In the genomic region with DNA sequence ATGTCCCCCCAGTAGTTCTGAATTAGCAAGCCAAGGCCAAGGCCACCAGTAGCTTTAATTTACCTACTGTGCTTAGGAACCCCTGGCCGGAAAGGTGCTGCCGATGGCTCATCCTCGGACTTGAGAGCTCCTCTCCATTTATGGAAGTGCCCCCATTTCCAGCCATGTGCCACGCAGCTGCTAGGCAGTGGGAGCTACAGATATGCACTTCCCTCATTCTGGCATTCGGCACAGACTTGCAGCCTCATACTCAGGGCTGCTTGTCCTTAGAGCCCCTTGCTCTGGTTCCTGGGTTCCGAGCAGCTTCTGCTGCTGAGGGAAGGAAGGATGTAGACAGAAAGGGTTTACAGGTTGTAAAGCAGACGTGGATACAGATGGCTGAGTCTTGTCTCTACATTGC, we compare ENCODE assay signal across 26 mouse cellular contexts.
DNase-seq lines count a peak whose midpoint lies in the region; ATAC-seq and TF ChIP-seq lines count a peak whose summit lies in the region.
"Had no signal": no experiment of that assay in that cellular context is flagged by ENCODE, and none has a peak within 500 bp of the region (broad histone marks: within the 10 kb centered on the region; RNA-seq: fewer than 3 reads in every experiment).

No protein-coding gene starts in this region.

- H3K9me3 ChIP-seq in midbrain, embryonic 11.5 days (ENCODE audit: control insufficient read depth, low read length), result no peaks in the 10 kb centered on the region
- no peaks in the 10 kb centered on the region for H3K9me3 ChIP-seq in midbrain, embryonic 15.5 days
- H3K9me3 ChIP-seq: embryonic facial prominence, embryonic 10.5 days; embryonic facial prominence, embryonic 12.5 days; forebrain, embryonic 13.5 days; forebrain, embryonic 15.5 days; G1E had no signal

- TF ChIP-seq CTCF in layer of hippocampus, adult 2 months (conservative IDR thresholded peaks at IDR 0.05), result no peak

- no peak for ATAC-seq in midbrain, embryonic 11.5 days (ENCODE audit: low FRiP score)
- no peak for ATAC-seq in midbrain, embryonic 15.5 days (replicated peaks)
- ATAC-seq in megakaryocyte progenitor cell, adult 5-6 weeks (replicated peaks; ENCODE audit: poor library complexity), result no peak
- ATAC-seq: activated CD4-positive, CD25-positive, alpha-beta regulatory T cell, adult 4 months; CD4-positive, CD25-positive, alpha-beta regulatory T cell, adult 4 months; forebrain, embryonic 13.5 days; forebrain, embryonic 15.5 days; forebrain, postnatal 0 days; Patski had no signal

- 86% methylated on average over 7 of the region's 7 CpGs for WGBS in midbrain, embryonic 11.5 days
- WGBS in midbrain, embryonic 15.5 days, result 86% methylated on average over 7 of the region's 7 CpGs

- DNase-seq in adrenal gland, adult 2 months, result peak; percentile 22
- no peak for DNase-seq in adrenal gland, postnatal 36 days
- no peak for DNase-seq in layer of hippocampus, adult 2 months (ENCODE audit: low spot score in 2 of 2)
- DNase-seq in layer of hippocampus, postnatal 10 days (ENCODE audit: low spot score in 2 of 2), result no peak
- DNase-seq in midbrain, embryonic 11.5 days (ENCODE audit: low spot score, missing footprints), result peak; percentile 69
- DNase-seq in brain, adult 2 months (ENCODE audit: low read depth, low spot score), result peak; percentile 67
- DNase-seq: adrenal gland, postnatal 10 days; adrenal gland, postnatal 25 days; B cell, adult 2 months; cerebellum, adult 11 months; cerebellum, adult 18-20 months; cerebellum, adult 8-10 months; cerebellum, adult 9-11 months; cerebellum, postnatal 14 days; cerebellum, postnatal 36 days; forebrain, postnatal 0 days had no signal

- H3K27ac ChIP-seq in layer of hippocampus, adult 2 months, result peak overlapping the region; percentile 98
- H3K27ac ChIP-seq in midbrain, embryonic 11.5 days (ENCODE audit: low read depth, low read length), result no peak overlapping the region
- no peak overlapping the region for H3K27ac ChIP-seq in midbrain, embryonic 15.5 days
- H3K27ac ChIP-seq: embryonic facial prominence, embryonic 10.5 days; embryonic facial prominence, embryonic 12.5 days; forebrain, embryonic 13.5 days; forebrain, embryonic 15.5 days had no signal

- peak overlapping the region; percentile 35 for H3K4me3 ChIP-seq in layer of hippocampus, adult 2 months
- no peak overlapping the region for H3K4me3 ChIP-seq in midbrain, embryonic 11.5 days (ENCODE audit: low read depth, low read length)
- no peak overlapping the region for H3K4me3 ChIP-seq in midbrain, embryonic 15.5 days
- H3K4me3 ChIP-seq: embryonic facial prominence, embryonic 10.5 days; embryonic facial prominence, embryonic 12.5 days; forebrain, embryonic 13.5 days; forebrain, embryonic 15.5 days had no signal

- H3K9ac ChIP-seq in midbrain, embryonic 11.5 days (ENCODE audit: low read length), result no peak overlapping the region
- H3K9ac ChIP-seq in midbrain, embryonic 15.5 days, result no peak overlapping the region
- H3K9ac ChIP-seq: embryonic facial prominence, embryonic 12.5 days; forebrain, embryonic 13.5 days; forebrain, embryonic 15.5 days; forebrain, postnatal 0 days had no signal

- peaks cover 15% of the 10 kb centered on the region for H3K4me1 ChIP-seq in midbrain, embryonic 11.5 days (ENCODE audit: control insufficient read depth, insufficient read depth, low read length)
- H3K4me1 ChIP-seq in midbrain, embryonic 15.5 days, result peaks cover 51% of the 10 kb centered on the region

- peaks cover 20% of the 10 kb centered on the region for H3K27me3 ChIP-seq in midbrain, embryonic 11.5 days (ENCODE audit: control insufficient read depth, insufficient read depth, low read length)
- peaks cover under 1% of the 10 kb centered on the region; the same call in 1 of the 2 replicates for H3K27me3 ChIP-seq in midbrain, embryonic 15.5 days (replicated peaks)
- H3K27me3 ChIP-seq: forebrain, embryonic 15.5 days had no signal

- no peak overlapping the region for H3K4me2 ChIP-seq in midbrain, embryonic 11.5 days
- H3K4me2 ChIP-seq in midbrain, embryonic 15.5 days, result no peak overlapping the region
- H3K4me2 ChIP-seq: embryonic facial prominence, embryonic 12.5 days; forebrain, embryonic 13.5 days; forebrain, embryonic 15.5 days had no signal

- no peaks in the 10 kb centered on the region for H3K36me3 ChIP-seq in midbrain, embryonic 11.5 days (ENCODE audit: control insufficient read depth, insufficient read depth, low read length)
- no peaks in the 10 kb centered on the region for H3K36me3 ChIP-seq in midbrain, embryonic 15.5 days (replicated peaks)
- H3K36me3 ChIP-seq: embryonic facial prominence, embryonic 10.5 days; embryonic facial prominence, embryonic 12.5 days; forebrain, embryonic 15.5 days; G1E had no signal

Comparison
In these comparisons a context has a peak if more than half of its experiments do, and no peak if none do; other contexts are left out.
1. DNase-seq: peak in adrenal gland, adult 2 months (single experiment), midbrain, embryonic 11.5 days (single experiment) and brain, adult 2 months (single experiment); none in adrenal gland, postnatal 36 days (0 of 2), layer of hippocampus, adult 2 months (0 of 2) and layer of hippocampus, postnatal 10 days (0 of 2).